Comparison of ENCODE assay signal across 32 mouse cellular contexts in genomic region chr16:89877206-89877605, GRCm38 (mm10).
"Had no signal": no experiment of that assay in that cellular context is flagged by ENCODE, and none has a peak within 500 bp of the region (broad histone marks: within the 10 kb centered on the region; RNA-seq: fewer than 3 reads in every experiment).

No protein-coding gene starts in this region.

- H3K27me3 ChIP-seq: heart, embryonic 12.5 days; heart, embryonic 13.5 days; heart, embryonic 15.5 days; hindbrain, embryonic 12.5 days; hindbrain, embryonic 13.5 days; hindbrain, embryonic 15.5 days; intestine, embryonic 15.5 days; kidney, embryonic 15.5 days had no signal

- H3K27ac ChIP-seq: heart, embryonic 13.5 days; heart, embryonic 15.5 days; hindbrain, embryonic 10.5 days; hindbrain, embryonic 12.5 days; hindbrain, embryonic 13.5 days; hindbrain, embryonic 14.5 days; hindbrain, embryonic 15.5 days; hindbrain, postnatal 0 days; intestine, embryonic 15.5 days; kidney, embryonic 15.5 days; kidney, postnatal 0 days; left cerebral cortex, adult 2 months had no signal

- H3K4me3 ChIP-seq: heart, embryonic 12.5 days; heart, embryonic 13.5 days; heart, embryonic 15.5 days; hindbrain, embryonic 10.5 days; hindbrain, embryonic 12.5 days; hindbrain, embryonic 13.5 days; hindbrain, embryonic 15.5 days; intestine, embryonic 15.5 days; kidney, embryonic 15.5 days; left cerebral cortex, adult 2 months had no signal

- DNase-seq: heart, postnatal 10 days; heart, postnatal 14 days; heart, postnatal 36 days; heart, postnatal 4 days; kidney, adult 11 months; kidney, adult 18-20 months; kidney, adult 2 months; kidney, adult 8-10 months; kidney, adult 9 months; kidney, postnatal 10 days; kidney, postnatal 14 days; kidney, postnatal 25 days; kidney, postnatal 36 days; kidney, postnatal 4 days; layer of hippocampus, postnatal 36 days had no signal

- H3K4me1 ChIP-seq: intestine, embryonic 15.5 days had no signal

- ATAC-seq: hindbrain, embryonic 16.5 days; hindbrain, postnatal 0 days; inflammation-experienced regulatory T-cells, adult 6 months; intestine, embryonic 15.5 days; intestine, embryonic 16.5 days; intestine, postnatal 0 days had no signal

- H3K9me3 ChIP-seq: heart, embryonic 12.5 days; hindbrain, embryonic 12.5 days; hindbrain, embryonic 13.5 days; hindbrain, embryonic 15.5 days; intestine, embryonic 15.5 days; kidney, embryonic 15.5 days had no signal

- H3K36me3 ChIP-seq: heart, embryonic 15.5 days; hindbrain, embryonic 15.5 days; intestine, embryonic 15.5 days had no signal
